Mouse (Mus musculus) brain, embryonic 14.5 days (tissue): ENCODE results near the gene Wdr90.

Source experiments
- CTCF ChIP-seq: fragments of 200-500 bp; IDR thresholded peaks from 2 replicates; pipeline ENCODE4 v1.5.1; 2012; ENCODE audit warnings: inconsistent platforms, mild to moderate bottlenecking, moderate library complexity, borderline replicate concordance; ENCODE audit not compliant: insufficient read depth, insufficient read length; ENCODE audit errors: extremely low read depth
- POLR2A ChIP-seq: fragments of 200-500 bp; IDR thresholded peaks from 2 replicates; pipeline ENCODE4 v1.6.1; 2012; ENCODE audit warnings: mild to moderate bottlenecking, inconsistent platforms, borderline replicate concordance; ENCODE audit not compliant: poor library complexity, insufficient read depth, insufficient read length, severe bottlenecking; ENCODE audit errors: extremely low read depth

- TF ChIP-seq CTCF = no peak
- TF ChIP-seq POLR2A = no peak
Observed at GRCm38 (mm10) chr17:25835301-25835700, 26.0 kb downstream of the Wdr90 start.
